Mouse (Mus musculus): ENCODE results near the gene Madcam1.

Madcam1 gene

GRCm38 (mm10) chr10:79668076-79668475, 3.7 kb downstream of the Madcam1 start:
- no peak for DNase-seq (ENCODE audit: low spot score in 2 of 2)

- DNase-seq (ENCODE audit: low spot score in 2 of 2): peak; percentile 85 to 93
Observed at GRCm38 (mm10) chr10:79668771-79669575, 4.6 kb downstream of the Madcam1 start, which contains the start of gene Tpgs1. TSS of gene Tpgs1 (plus strand) at chr10:79669369.

DNA sequence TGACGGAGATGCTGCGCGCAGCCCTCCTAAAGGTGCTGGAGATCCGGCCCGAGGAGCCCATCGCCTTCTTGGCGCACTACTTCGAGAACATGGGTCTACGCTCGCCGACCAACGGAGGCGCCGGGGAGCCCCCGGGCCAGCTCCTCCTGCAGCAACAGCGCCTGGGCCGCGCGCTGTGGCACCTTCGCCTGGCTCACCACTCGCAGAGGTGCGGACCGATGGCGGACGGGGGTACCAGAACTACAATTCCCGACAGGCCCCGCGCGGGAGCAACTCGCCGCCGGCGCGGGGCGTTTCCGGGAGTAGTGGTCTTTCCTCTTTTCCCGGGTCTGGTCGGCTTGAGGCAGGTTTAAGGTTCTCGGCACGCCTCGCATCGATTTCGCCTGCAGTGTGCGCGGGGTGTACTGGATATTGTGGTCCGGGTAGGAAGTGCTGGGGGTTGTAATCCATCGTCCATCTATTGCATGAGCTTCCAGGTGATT, 5.3 kb downstream of the Madcam1 start:
- peak; percentile 61 to 72 for DNase-seq (ENCODE audit: low spot score in 2 of 2)

DNA sequence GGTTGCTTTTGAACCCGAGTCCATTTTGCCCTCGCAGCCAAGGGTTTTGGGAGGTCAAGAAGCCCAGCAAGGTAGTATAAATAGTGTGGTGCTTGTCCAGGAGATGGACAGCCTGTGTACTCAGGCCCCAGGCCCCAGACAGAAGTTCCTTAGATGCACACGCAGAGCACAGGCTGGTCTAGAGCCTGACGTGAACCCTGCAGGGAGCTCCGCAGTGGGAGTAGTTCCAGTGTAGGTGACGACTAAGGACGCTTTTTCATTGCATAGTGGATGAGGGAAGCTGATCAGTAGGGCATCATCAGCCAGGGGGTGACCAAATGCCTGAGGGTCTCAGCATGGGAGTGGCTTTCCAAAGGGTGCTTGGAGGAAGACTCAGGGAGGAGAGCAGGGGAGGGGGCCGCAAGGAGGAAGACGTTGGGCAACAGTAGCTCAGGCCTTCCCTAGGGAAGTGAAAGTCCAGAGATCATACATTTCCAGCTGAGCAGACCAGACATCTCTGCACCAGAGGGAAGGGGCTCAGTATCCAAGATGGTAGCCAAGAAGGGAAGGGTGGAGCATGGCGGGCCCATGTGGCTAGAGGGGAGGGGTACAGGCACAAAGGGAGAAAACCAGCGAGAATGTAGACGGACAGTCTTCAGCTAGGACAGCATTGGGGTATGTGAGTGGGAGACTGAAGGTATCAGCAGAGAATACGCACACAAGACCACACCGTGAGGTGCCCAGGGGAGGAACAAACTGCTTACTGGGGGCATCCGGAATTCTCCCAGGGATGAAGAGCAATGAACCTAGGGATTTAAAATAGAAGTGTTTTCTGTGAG, 5.9 kb downstream of the Madcam1 start:
- no peak for DNase-seq (ENCODE audit: low spot score in 2 of 2)

- DNase-seq (ENCODE audit: low spot score in 2 of 2): no peak
Observed at GRCm38 (mm10) chr10:79671396-79672087, 7.2 kb downstream of the Madcam1 start.

DNA sequence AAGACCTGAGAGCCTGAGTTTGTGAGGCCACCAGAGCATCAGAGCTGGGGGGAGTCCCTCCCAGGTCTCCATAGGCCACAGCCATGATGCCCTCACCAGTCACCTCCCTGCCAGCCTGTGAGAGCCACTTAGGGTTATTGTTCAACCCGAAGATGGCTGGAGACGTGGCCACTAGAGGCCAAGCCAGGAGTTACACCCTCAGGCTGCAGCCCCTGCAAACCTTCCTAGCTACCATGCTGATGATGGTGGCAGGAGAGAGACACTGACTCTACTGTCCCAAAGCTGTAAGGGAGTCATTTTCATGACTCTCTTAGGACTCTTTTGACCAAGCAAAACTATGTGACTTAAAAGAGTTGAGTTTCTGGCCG, 7.7 kb downstream of the Madcam1 start:
- DNase-seq (ENCODE audit: low spot score in 2 of 2): no peak

GRCm38 (mm10) chr10:79673054-79673453, 8.7 kb downstream of the Madcam1 start:
- no peak for DNase-seq (ENCODE audit: low spot score in 2 of 2)

DNA sequence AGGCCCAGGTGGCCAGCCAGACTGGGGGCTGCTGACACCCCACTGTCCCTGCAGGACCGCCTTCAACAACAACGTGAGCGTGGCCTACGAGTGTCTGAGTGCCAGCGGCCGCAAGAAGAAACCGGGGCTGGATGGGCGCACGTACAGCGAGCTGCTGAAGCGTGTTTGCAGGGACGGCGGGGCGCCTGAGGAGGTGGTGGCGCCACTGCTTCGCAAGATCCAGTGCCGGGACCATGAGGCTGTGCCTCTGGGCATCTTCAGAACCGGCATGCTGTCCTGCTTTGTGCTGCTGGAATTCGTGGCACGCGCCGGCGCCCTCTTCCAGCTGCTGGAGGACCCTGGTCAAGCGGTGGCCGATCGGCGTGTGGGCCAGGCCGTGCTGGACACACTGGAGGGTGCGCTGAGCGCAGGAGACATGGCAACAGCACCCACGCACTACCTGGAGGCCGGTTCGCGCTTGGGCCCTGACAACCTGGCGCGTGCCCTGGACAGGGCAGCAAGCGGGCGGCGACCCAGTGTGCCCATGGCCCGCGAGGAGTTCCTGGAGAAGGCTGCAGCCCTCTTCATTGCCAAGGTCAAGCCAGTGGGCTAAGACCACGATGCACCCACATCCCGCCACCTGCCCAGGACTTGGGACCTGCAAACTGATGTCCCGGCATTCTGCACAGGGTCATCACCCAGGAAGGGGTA, 11.1 kb downstream of the Madcam1 start:
- DNase-seq (ENCODE audit: low spot score in 2 of 2): no peak

DNA sequence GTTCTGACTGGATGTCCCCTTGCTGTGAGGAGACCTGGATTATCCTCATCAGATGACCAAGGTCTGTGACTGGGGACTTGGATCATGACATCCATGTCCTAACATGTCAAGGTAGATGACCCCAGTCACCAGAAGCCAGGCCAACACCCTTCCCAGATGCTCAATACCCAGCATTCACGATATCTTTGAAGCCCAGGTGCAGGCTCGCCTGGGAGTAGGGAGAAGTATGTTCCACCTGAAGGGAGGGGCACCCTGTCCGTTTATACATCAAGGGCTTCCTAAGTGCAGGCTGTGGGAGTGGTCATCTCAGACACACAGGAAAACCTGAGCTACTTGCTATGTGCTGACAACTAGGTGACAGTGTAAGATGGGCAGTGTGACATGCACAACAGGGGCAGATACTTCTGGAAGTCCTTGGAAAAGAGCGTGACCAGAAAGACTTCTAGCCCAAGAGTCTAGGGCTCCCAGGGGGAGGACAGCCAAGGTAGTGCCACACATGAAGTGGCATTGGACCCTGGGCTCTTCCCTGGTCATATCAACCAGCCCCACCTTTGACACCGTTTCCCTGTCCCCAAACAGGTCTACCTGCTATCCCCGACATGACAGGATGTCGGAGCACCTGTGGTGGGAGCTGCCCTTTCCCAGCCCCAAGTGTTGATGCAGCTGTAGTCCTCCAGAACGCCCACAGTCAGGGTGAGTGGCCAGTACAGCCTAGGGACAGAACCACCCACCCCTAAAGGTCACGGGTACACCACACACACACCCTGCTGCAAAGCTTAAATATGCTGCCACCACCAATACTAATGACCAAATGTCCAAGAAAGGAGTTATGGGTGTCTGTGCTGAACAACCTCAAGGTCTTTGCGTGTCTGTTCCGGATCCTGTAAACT, 16.5 kb downstream of the Madcam1 start:
- DNase-seq (ENCODE audit: low spot score in 2 of 2): no peak

DNA sequence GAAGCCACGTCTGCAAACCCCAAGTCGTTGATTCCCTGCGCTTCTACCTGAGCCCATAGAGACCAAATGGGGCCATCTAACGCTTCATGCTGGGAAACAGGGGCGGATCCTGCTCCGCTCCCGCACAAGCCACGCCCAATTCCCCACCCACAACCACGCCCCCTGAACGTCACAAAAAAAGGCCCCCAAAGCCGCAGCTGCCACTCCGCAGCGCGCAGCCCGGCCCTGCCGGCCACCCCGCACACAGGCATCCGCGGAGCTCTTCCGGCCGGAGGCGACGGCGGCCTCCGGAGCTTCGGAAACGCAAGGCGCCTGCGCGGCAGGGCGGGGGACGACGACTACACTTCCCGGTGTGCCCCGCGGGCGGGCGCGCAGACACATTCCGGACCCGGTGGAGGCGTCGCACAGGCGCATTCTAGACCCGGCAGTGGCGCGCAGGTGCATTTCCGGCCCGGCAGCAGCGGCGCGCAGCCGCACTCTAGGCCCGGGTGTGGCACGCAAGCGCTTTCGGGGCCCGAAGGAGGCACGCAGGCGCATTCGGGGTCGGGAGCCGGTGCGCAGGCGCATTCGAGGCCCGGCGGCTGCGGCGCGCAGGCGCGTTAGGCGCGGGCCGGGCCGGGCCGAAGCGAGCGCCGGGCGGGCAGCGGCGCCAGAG, 17.4 kb downstream of the Madcam1 start, which contains the start of gene Cdc34:
TSS of gene Cdc34 (plus strand) at position 605 of the 655 bp plus-strand sequence.
- DNase-seq (ENCODE audit: low spot score in 2 of 2): peak; percentile 99

- no peak for DNase-seq (ENCODE audit: low spot score in 2 of 2)
Observed at GRCm38 (mm10) chr10:79682551-79682915, 18.2 kb downstream of the Madcam1 start.

DNA sequence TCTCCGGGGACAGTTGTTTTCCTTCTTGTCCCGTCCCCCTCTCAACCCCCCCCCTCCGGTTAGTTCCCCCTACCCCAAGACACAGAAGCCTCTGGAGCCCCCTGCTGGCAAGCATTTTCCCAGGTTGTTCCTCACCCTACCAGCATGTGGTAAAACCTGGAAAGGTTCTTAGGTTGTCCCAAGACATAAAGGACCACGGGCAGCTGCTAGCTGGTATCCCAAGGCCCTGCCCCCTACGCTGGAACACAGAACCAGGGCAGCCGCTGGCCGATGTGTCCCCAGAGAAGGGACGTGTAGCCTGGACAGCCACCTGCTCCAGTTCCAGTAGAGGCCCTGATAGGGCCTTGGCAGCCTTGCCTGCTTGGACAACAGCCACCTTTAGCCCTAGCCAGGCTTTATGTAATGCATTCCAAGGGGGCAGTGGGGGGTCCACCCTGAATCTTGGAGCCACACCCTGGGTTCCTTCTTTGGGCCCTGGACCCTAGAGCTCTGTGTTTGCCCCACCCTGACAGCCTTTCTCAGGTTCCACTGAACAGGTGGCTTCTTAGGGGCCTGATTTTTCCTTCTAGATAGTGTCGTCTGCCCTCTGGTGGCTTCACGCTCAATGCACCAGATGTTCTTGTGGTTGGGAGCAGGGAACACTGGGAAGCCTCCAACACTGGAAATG, 18.7 kb downstream of the Madcam1 start:
- DNase-seq (ENCODE audit: low spot score in 2 of 2): no peak

DNA sequence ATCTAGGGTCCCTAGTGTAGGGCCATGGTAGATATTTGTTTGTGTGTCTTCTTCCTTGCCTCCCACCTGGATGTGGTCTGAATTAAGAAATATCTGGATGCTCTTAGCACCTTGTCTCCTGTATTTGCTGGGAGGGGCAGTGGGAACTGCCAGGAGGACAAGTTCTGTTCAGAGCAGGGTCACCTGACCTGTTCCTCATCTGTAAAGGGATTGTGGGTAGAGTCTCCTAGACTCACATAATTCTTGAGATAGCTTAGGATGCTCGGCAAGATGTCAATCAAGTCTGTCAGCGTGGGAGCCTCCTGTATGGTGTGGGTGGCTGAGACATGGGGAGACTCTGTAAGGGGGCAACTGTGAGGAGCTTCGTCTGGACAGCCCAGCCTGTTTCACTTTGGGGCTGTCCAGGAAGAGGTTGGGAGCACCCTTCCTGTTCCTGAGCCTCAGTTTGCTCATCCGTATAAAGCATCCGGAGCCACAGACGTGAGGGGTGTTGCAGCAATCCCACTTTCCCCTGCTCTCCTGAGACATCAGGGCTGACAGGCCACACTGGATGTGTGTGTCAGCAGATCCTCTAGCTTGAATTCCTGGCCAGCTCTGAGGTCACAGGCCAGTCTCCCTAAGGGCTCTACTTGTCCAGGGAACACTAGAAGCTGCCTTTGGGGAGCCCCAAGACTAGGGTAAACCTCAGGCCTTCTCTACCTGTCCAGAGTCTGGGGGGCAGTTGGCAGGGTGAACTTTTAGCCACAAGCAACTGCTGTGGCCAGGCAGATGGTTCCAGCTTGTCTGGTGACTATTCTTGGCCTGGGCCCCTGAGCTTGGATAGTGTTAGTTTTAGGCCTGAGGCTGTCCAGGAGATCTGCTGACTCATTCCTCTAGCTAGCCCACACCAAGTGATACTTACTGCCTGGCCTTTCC, 19.6 kb downstream of the Madcam1 start:
- DNase-seq (ENCODE audit: low spot score in 2 of 2): no peak

GRCm38 (mm10) chr10:79684770-79685600, 20.6 kb downstream of the Madcam1 start:
- no peak for DNase-seq (ENCODE audit: low spot score in 2 of 2)

- DNase-seq (ENCODE audit: low spot score in 2 of 2): no peak
Observed at GRCm38 (mm10) chr10:79686219-79686618, 21.9 kb downstream of the Madcam1 start.

GRCm38 (mm10) chr10:79686691-79687090, 22.3 kb downstream of the Madcam1 start:
- no peak for DNase-seq (ENCODE audit: low spot score in 2 of 2)

GRCm38 (mm10) chr10:79687513-79687912, 23.2 kb downstream of the Madcam1 start:
- DNase-seq (ENCODE audit: low spot score in 2 of 2): no peak
